Mouse (Mus musculus) brain, embryonic 14.5 days (tissue): Measurements from ENCODE around the gene Cenpb. TPM values are rescaled to one million over a fixed set of nuclear protein-coding genes. Genes with fewer than 3 reads are reported as not detected.
"Not testable (repeated sequence)": the region's sequence is repeated elsewhere in the genome, so short reads cannot be mapped to it uniquely, and the experiment has no call there.

ENCODE experiments used
- DNase-seq: peaks from one replicate; pipeline ENCODE4 v3.0.0-alpha.2; 2011; ENCODE audit warnings: low read depth
- CTCF ChIP-seq: fragments of 200-500 bp; IDR thresholded peaks from 2 replicates; pipeline ENCODE4 v1.5.1; 2012; ENCODE audit warnings: inconsistent platforms, mild to moderate bottlenecking, moderate library complexity, borderline replicate concordance; ENCODE audit not compliant: insufficient read depth, insufficient read length; ENCODE audit errors: extremely low read depth
- POLR2A ChIP-seq: fragments of 200-500 bp; IDR thresholded peaks from 2 replicates; pipeline ENCODE4 v1.6.1; 2012; ENCODE audit warnings: mild to moderate bottlenecking, inconsistent platforms, borderline replicate concordance; ENCODE audit not compliant: poor library complexity, insufficient read depth, insufficient read length, severe bottlenecking; ENCODE audit errors: extremely low read depth
- polyA plus RNA-seq: library from polyadenylated mRNA; depleted of rRNA; stranded (reverse); fragments of >200 nt; gene quantifications from 2 replicates; pipeline ENCODE4 v1.2.3, GENCODE M21; 2012; rRNA removed

Gene Cenpb
- polyA plus RNA-seq, result 71.2 and 89.3 TPM in 2 replicates

GRCm38 (mm10) chr2:131179990-131180587, at the start of gene Cenpb:
Cenpb (minus strand) TSS chr2:131180067.
- DNase-seq, result peak; percentile 90
- TF ChIP-seq POLR2A (peak; percentile 56; the same call in 1 of the 2 replicates), CTCF (peak; percentile 66)

GRCm38 (mm10) chr2:131227243-131227642, 47.4 kb upstream of the Cenpb start:
- no peak for TF ChIP-seq POLR2A
- no peak for TF ChIP-seq CTCF
- no peak for DNase-seq

- DNase-seq, result not testable (repeated sequence)
Measured at GRCm38 (mm10) chr2:131226669-131227068, 46.8 kb upstream of the Cenpb start.

GRCm38 (mm10) chr2:131225178-131225577, 45.3 kb upstream of the Cenpb start:
- no peak for DNase-seq
- TF ChIP-seq CTCF, result no peak
- no peak for TF ChIP-seq POLR2A

GRCm38 (mm10) chr2:131223569-131223968, 43.7 kb upstream of the Cenpb start:
- no peak for TF ChIP-seq CTCF
- no peak for TF ChIP-seq POLR2A
- DNase-seq, result no peak

GRCm38 (mm10) chr2:131222562-131222961, 42.7 kb upstream of the Cenpb start:
- DNase-seq, result peak; percentile 12

GRCm38 (mm10) chr2:131221853-131222515, 42.1 kb upstream of the Cenpb start:
- no peak for TF ChIP-seq CTCF
- no peak for TF ChIP-seq POLR2A
- DNase-seq, result no peak

More at GRCm38 (mm10) chr2:131222562-131222961, 42.7 kb upstream of the Cenpb start:
- TF ChIP-seq CTCF (no peak), POLR2A (no peak)

GRCm38 (mm10) chr2:131220030-131220429, 40.2 kb upstream of the Cenpb start:
- TF ChIP-seq POLR2A (no peak), CTCF (no peak)
- DNase-seq, result no peak

- DNase-seq, result no peak
- no peak for TF ChIP-seq POLR2A
Measured at GRCm38 (mm10) chr2:131215941-131216858, 36.3 kb upstream of the Cenpb start.

GRCm38 (mm10) chr2:131213773-131214172, 33.9 kb upstream of the Cenpb start:
- no peak for DNase-seq
- TF ChIP-seq POLR2A (no peak), CTCF (no peak)

- no peak for DNase-seq
- TF ChIP-seq CTCF, result no peak
- no peak for TF ChIP-seq POLR2A
Measured at GRCm38 (mm10) chr2:131211026-131211615, 31.3 kb upstream of the Cenpb start.
